Mouse (Mus musculus): ENCODE measurements around the gene Mtmr6.

- TF ChIP-seq CTCF (IDR thresholded peaks at IDR 0.05; ENCODE audit: borderline replicate concordance, control insufficient read depth, extremely low read depth, insufficient read depth, low read length, poor library complexity) (no peak), POLR2A (IDR thresholded peaks at IDR 0.05; ENCODE audit: control insufficient read depth, extremely low read depth, insufficient read depth, low read length, poor library complexity) (no peak)
These were observed 8.3 kb downstream of the Mtmr6 start for GRCm38 (mm10) chr14:60273346-60273745.
